Mouse (Mus musculus): ENCODE measurements at regions not wholly inside any gene's neighbourhood (a gene's known extent, or its start where the extent isn't known, plus 50 kb on each side); places are given as distances from the start of the nearest gene placed in this dataset.

GRCm38 (mm10) chr16:86524135-86524534, 622.5 kb upstream of the Adamts5 start:
- no peak for DNase-seq (ENCODE audit: low read depth, low spot score)
- Histone ChIP-seq H3K4me1 (ENCODE audit: control insufficient read depth in 2 of 2, insufficient read depth in 2 of 2, low read length in 2 of 2, poor library complexity in 1 of 2) (no peaks in the 10 kb centered on the region), H3K27ac (ENCODE audit: insufficient read depth, low read depth, low read length, poor library complexity, severe bottlenecking) (no peak overlapping the region), H3K36me3 (ENCODE audit: control insufficient read depth, insufficient read depth, low read length, poor library complexity, severe bottlenecking) (no peaks in the 10 kb centered on the region), H3K9ac (ENCODE audit: insufficient read depth, low read depth, low read length, poor library complexity, severe bottlenecking) (no peak overlapping the region), H3K9me3 (ENCODE audit: control insufficient read depth, insufficient read depth, low read depth, low read length) (no peaks in the 10 kb centered on the region), H3K4me3 (ENCODE audit: insufficient read depth in 1 of 2, low read depth in 1 of 2, low read length in 2 of 2, poor library complexity in 1 of 2, severe bottlenecking in 1 of 2) (no peak overlapping the region)
- TF ChIP-seq CHD2 (IDR thresholded peaks at IDR 0.05; ENCODE audit: low read depth, low read length) (no peak), MAFK (IDR thresholded peaks at IDR 0.05; ENCODE audit: insufficient read depth, low read depth, low read length) (no peak), ZNF384 (IDR thresholded peaks at IDR 0.05; ENCODE audit: low read depth, low read length) (no peak), ZC3H11A (IDR thresholded peaks at IDR 0.05; ENCODE audit: borderline replicate concordance, low read depth, low read length) (no peak), HCFC1 (IDR thresholded peaks at IDR 0.05; ENCODE audit: borderline replicate concordance, insufficient read depth, low read length) (no peak)
- in situ Hi-C loops (cut with MboI; ENCODE audit: low sequenced_read_pairs in 2 of 2, unreplicated experiment in 2 of 2) = no loop called here

GRCm38 (mm10) chr16:86516935-86517334, 615.3 kb upstream of the Adamts5 start:
- no peak for DNase-seq (ENCODE audit: low read depth, low spot score)
- TF ChIP-seq CHD2 (IDR thresholded peaks at IDR 0.05; ENCODE audit: low read depth, low read length) = no peak
- no peak for TF ChIP-seq ZNF384 (IDR thresholded peaks at IDR 0.05; ENCODE audit: low read depth, low read length)
- no peak for TF ChIP-seq MAFK (IDR thresholded peaks at IDR 0.05; ENCODE audit: insufficient read depth, low read depth, low read length)
- no peak for TF ChIP-seq HCFC1 (IDR thresholded peaks at IDR 0.05; ENCODE audit: borderline replicate concordance, insufficient read depth, low read length)
- Histone ChIP-seq H3K9ac (ENCODE audit: insufficient read depth, low read depth, low read length, poor library complexity, severe bottlenecking) (no peak overlapping the region), H3K27ac (ENCODE audit: insufficient read depth, low read depth, low read length, poor library complexity, severe bottlenecking) (no peak overlapping the region), H3K36me3 (ENCODE audit: control insufficient read depth, insufficient read depth, low read length, poor library complexity, severe bottlenecking) (no peaks in the 10 kb centered on the region), H3K4me1 (ENCODE audit: control insufficient read depth in 2 of 2, insufficient read depth in 2 of 2, low read length in 2 of 2, poor library complexity in 1 of 2) (no peaks in the 10 kb centered on the region), H3K4me3 (ENCODE audit: insufficient read depth in 1 of 2, low read depth in 1 of 2, low read length in 2 of 2, poor library complexity in 1 of 2, severe bottlenecking in 1 of 2) (no peak overlapping the region), H3K9me3 (ENCODE audit: control insufficient read depth, insufficient read depth, low read depth, low read length) (no peaks in the 10 kb centered on the region)
- in situ Hi-C loops (cut with MboI; ENCODE audit: low sequenced_read_pairs in 2 of 2, unreplicated experiment in 2 of 2) = no loop called here

- Histone ChIP-seq H3K4me3 (ENCODE audit: insufficient read depth in 1 of 2, low read depth in 1 of 2, low read length in 2 of 2, poor library complexity in 1 of 2, severe bottlenecking in 1 of 2) (no peak overlapping the region), H3K9me3 (ENCODE audit: control insufficient read depth, insufficient read depth, low read depth, low read length) (no peaks in the 10 kb centered on the region), H3K4me1 (ENCODE audit: control insufficient read depth in 2 of 2, insufficient read depth in 2 of 2, low read length in 2 of 2, poor library complexity in 1 of 2) (no peaks in the 10 kb centered on the region), H3K36me3 (ENCODE audit: control insufficient read depth, insufficient read depth, low read length, poor library complexity, severe bottlenecking) (no peaks in the 10 kb centered on the region), H3K27ac (ENCODE audit: insufficient read depth, low read depth, low read length, poor library complexity, severe bottlenecking) (no peak overlapping the region), H3K9ac (ENCODE audit: insufficient read depth, low read depth, low read length, poor library complexity, severe bottlenecking) (no peak overlapping the region)
- in situ Hi-C loops (cut with MboI; ENCODE audit: low sequenced_read_pairs in 2 of 2, unreplicated experiment in 2 of 2) = no loop called here
- TF ChIP-seq MAFK (IDR thresholded peaks at IDR 0.05; ENCODE audit: insufficient read depth, low read depth, low read length) (no peak), ZC3H11A (IDR thresholded peaks at IDR 0.05; ENCODE audit: borderline replicate concordance, low read depth, low read length) (no peak), CHD2 (IDR thresholded peaks at IDR 0.05; ENCODE audit: low read depth, low read length) (no peak), HCFC1 (IDR thresholded peaks at IDR 0.05; ENCODE audit: borderline replicate concordance, insufficient read depth, low read length) (no peak), ZNF384 (IDR thresholded peaks at IDR 0.05; ENCODE audit: low read depth, low read length) (no peak)
- DNase-seq (ENCODE audit: low read depth, low spot score) = no peak
These were observed 614.5 kb upstream of the Adamts5 start for GRCm38 (mm10) chr16:86516144-86516543.

GRCm38 (mm10) chr16:86501074-86501952, 599.7 kb upstream of the Adamts5 start:
- no peak for DNase-seq (ENCODE audit: low read depth, low spot score)
- no peak overlapping the region for H3K27ac ChIP-seq (ENCODE audit: insufficient read depth, low read depth, low read length, poor library complexity, severe bottlenecking)
- H3K9me3 ChIP-seq (ENCODE audit: control insufficient read depth, insufficient read depth, low read depth, low read length) = no peaks in the 10 kb centered on the region
- no peak overlapping the region for H3K4me3 ChIP-seq (ENCODE audit: insufficient read depth in 1 of 2, low read depth in 1 of 2, low read length in 2 of 2, poor library complexity in 1 of 2, severe bottlenecking in 1 of 2)
- H3K9ac ChIP-seq (ENCODE audit: insufficient read depth, low read depth, low read length, poor library complexity, severe bottlenecking) = no peak overlapping the region
- TF ChIP-seq CHD2 (IDR thresholded peaks at IDR 0.05; ENCODE audit: low read depth, low read length) = no peak
- TF ChIP-seq ZNF384 (IDR thresholded peaks at IDR 0.05; ENCODE audit: low read depth, low read length) = no peak
- TF ChIP-seq ZC3H11A (IDR thresholded peaks at IDR 0.05; ENCODE audit: borderline replicate concordance, low read depth, low read length) = no peak
- no peak for TF ChIP-seq MAFK (IDR thresholded peaks at IDR 0.05; ENCODE audit: insufficient read depth, low read depth, low read length)
- no peak for TF ChIP-seq HCFC1 (IDR thresholded peaks at IDR 0.05; ENCODE audit: borderline replicate concordance, insufficient read depth, low read length)
- no peaks in the 10 kb centered on the region for H3K4me1 ChIP-seq (ENCODE audit: control insufficient read depth in 2 of 2, insufficient read depth in 2 of 2, low read length in 2 of 2, poor library complexity in 1 of 2)
- H3K36me3 ChIP-seq (ENCODE audit: control insufficient read depth, insufficient read depth, low read length, poor library complexity, severe bottlenecking) = no peaks in the 10 kb centered on the region
- in situ Hi-C loops (cut with MboI; ENCODE audit: low sequenced_read_pairs in 2 of 2, unreplicated experiment in 2 of 2) = no loop called here

Measured in ES-E14 (cell line).